Mouse (Mus musculus): Measurements from ENCODE around the gene Ciapin1.
A peak's percentile ranks its signal among the peaks of the same experiment; 100 is the strongest.
"Not testable (repeated sequence)": the region's sequence is repeated elsewhere in the genome, so short reads cannot be mapped to it uniquely, and the experiment has no call there.

Ciapin1 gene

GRCm38 (mm10) chr8:94857346-94858173 is 19.4 kb upstream of the Ciapin1 start, which contains the start of gene Polr2c:
Polr2c (plus strand) TSS chr8:94857450.
- DNase-seq (ENCODE audit: low read depth, low spot score), result peak; percentile 72

GRCm38 (mm10) chr8:94857011-94857345 is 18.8 kb upstream of the Ciapin1 start:
- DNase-seq (ENCODE audit: low read depth, low spot score), result no peak

GRCm38 (mm10) chr8:94854761-94855160 is 16.6 kb upstream of the Ciapin1 start:
- not testable (repeated sequence) for DNase-seq (ENCODE audit: low read depth, low spot score)

GRCm38 (mm10) chr8:94850049-94850448 is 11.9 kb upstream of the Ciapin1 start:
- DNase-seq (ENCODE audit: low read depth, low spot score), result peak; percentile 44

GRCm38 (mm10) chr8:94841183-94841582 is 3.0 kb upstream of the Ciapin1 start:
- no peak for DNase-seq (ENCODE audit: low read depth, low spot score)

GRCm38 (mm10) chr8:94838600-94838999 is 442 bp upstream of the Ciapin1 start:
- peak; percentile 89 for DNase-seq (ENCODE audit: low read depth, low spot score)

- DNase-seq (ENCODE audit: low read depth, low spot score), result no peak
Observed at GRCm38 (mm10) chr8:94836456-94837240, 1.5 kb downstream of the Ciapin1 start.

GRCm38 (mm10) chr8:94835751-94836150 is 2.4 kb downstream of the Ciapin1 start:
- not testable (repeated sequence) for DNase-seq (ENCODE audit: low read depth, low spot score)

- DNase-seq (ENCODE audit: low read depth, low spot score), result not testable (repeated sequence)
Observed at GRCm38 (mm10) chr8:94833901-94834405, 4.2 kb downstream of the Ciapin1 start.

GRCm38 (mm10) chr8:94828284-94828683 is 9.9 kb downstream of the Ciapin1 start:
- no peak for DNase-seq (ENCODE audit: low read depth, low spot score)

GRCm38 (mm10) chr8:94826210-94826609 is 11.9 kb downstream of the Ciapin1 start:
- no peak for DNase-seq (ENCODE audit: low read depth, low spot score)

GRCm38 (mm10) chr8:94825170-94825569 is 13.0 kb downstream of the Ciapin1 start:
- no peak for DNase-seq (ENCODE audit: low read depth, low spot score)

- peak; percentile 46 for DNase-seq (ENCODE audit: low read depth, low spot score)
Observed at GRCm38 (mm10) chr8:94822637-94823560, 15.3 kb downstream of the Ciapin1 start.

- DNase-seq (ENCODE audit: low read depth, low spot score), result no peak
Observed at GRCm38 (mm10) chr8:94821381-94821780, 16.8 kb downstream of the Ciapin1 start.

GRCm38 (mm10) chr8:94820553-94820952 is 17.6 kb downstream of the Ciapin1 start:
- DNase-seq (ENCODE audit: low read depth, low spot score), result no peak

- no peak for DNase-seq (ENCODE audit: low read depth, low spot score)
Observed at GRCm38 (mm10) chr8:94819671-94820179, 18.4 kb downstream of the Ciapin1 start.

GRCm38 (mm10) chr8:94817933-94818332 is 20.2 kb downstream of the Ciapin1 start:
- no peak for DNase-seq (ENCODE audit: low read depth, low spot score)

GRCm38 (mm10) chr8:94814556-94814955 is 23.6 kb downstream of the Ciapin1 start:
- DNase-seq (ENCODE audit: low read depth, low spot score), result no peak

GRCm38 (mm10) chr8:94812645-94813098 is 25.5 kb downstream of the Ciapin1 start:
- DNase-seq (ENCODE audit: low read depth, low spot score), result peak; percentile 71

GRCm38 (mm10) chr8:94811654-94812053 is 26.5 kb downstream of the Ciapin1 start:
- DNase-seq (ENCODE audit: low read depth, low spot score), result no peak

GRCm38 (mm10) chr8:94810855-94811254 is 27.3 kb downstream of the Ciapin1 start:
- DNase-seq (ENCODE audit: low read depth, low spot score), result no peak
